7 mouse cellular contexts compared by ENCODE assay signal in the genomic region with DNA sequence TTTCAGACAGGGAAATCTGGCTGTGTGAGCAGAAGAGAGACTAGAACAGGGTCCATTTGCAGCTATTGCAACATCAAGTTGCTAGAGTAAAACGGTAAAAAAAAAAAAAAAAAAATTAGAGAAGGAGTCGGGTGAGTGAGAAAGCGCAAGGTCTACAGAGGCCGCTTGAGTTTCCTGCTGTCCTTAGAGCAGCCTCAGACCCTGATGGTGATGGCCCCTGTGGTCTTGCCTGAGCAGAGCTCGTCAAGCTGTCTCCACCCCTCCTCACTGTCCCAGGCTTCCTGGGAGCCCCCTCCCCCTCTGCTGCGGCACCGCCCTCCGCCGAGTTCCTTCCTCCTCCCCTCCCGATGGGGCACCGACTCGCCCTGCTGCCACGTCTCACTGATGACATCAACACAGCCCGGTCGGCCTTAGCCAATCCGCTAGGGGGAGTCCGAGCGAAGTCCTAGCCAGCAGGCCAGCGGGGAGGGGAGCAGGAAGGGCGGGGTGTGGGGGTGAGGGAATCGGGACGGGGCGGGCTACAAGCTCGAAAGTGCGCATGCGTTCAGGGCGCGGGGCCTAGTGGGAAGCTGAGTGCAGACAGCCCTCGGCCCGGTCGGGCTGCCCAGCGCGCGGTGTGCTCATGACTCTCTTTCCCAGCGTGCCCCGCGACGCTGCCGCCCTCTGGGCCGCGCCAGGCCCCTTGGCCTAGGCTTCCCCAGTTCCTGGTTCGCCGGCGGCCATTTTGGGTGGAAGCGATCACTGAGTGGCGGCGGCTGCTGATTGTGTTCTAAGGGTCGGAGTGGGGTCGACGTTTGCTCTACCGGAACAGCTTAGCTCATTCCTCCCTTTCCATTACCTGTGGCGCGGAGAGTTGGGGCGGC. TPM values are rescaled to one million over a fixed set of nuclear protein-coding genes. Genes with fewer than 3 reads are reported as not detected.
DNase-seq lines count a peak whose midpoint lies in the region; ATAC-seq lines count a peak whose summit lies in the region.

Rab1a (plus strand) TSS at position 720 of the 863 bp plus-strand sequence.

- H3K4me2 ChIP-seq in intestine, embryonic 16.5 days (ENCODE audit: low read depth, low read length), result peak within 1 kb of the TSS; percentile 75
- peak within 1 kb of the TSS; percentile 67 for H3K4me2 ChIP-seq in midbrain, embryonic 11.5 days

- no peaks in the 10 kb centered on the region for H3K27me3 ChIP-seq in intestine, embryonic 16.5 days (replicated peaks; ENCODE audit: control insufficient read depth, insufficient read depth, low read length)
- H3K27me3 ChIP-seq in midbrain, embryonic 11.5 days (ENCODE audit: control insufficient read depth, insufficient read depth, low read length), result no peaks in the 10 kb centered on the region

- peaks cover 24% of the 10 kb centered on the region for H3K4me1 ChIP-seq in intestine, embryonic 16.5 days (ENCODE audit: control insufficient read depth, insufficient read depth, low read length)
- peaks cover 11% of the 10 kb centered on the region for H3K4me1 ChIP-seq in midbrain, embryonic 11.5 days (ENCODE audit: control insufficient read depth, insufficient read depth, low read length)

- H3K27ac ChIP-seq in intestine, embryonic 16.5 days (ENCODE audit: low read length), result peak within 1 kb of the TSS; percentile 98
- H3K27ac ChIP-seq in midbrain, embryonic 11.5 days (ENCODE audit: low read depth, low read length), result peak within 1 kb of the TSS; percentile 94

- under 1% methylated on average over 53 of the region's 54 CpGs for WGBS in intestine, embryonic 16.5 days
- WGBS in midbrain, embryonic 11.5 days, result under 1% methylated on average over 51 of the region's 54 CpGs

- peak; percentile 98 for ATAC-seq in intestine, embryonic 16.5 days
- ATAC-seq in midbrain, embryonic 11.5 days (ENCODE audit: low FRiP score), result peak; percentile 99

- DNase-seq in adrenal gland, adult 8-10 months, result peak; percentile 100
- DNase-seq in embryo, embryonic 9.5 days (ENCODE audit: extremely low spot score), result peak; percentile 100
- DNase-seq in gastrocnemius, postnatal 4 days (ENCODE audit: low spot score in 2 of 2), result peak; percentile 100
- DNase-seq in left cerebral cortex, postnatal 36 days (ENCODE audit: low spot score in 2 of 2), result peak; percentile 100
- DNase-seq in midbrain, embryonic 11.5 days (ENCODE audit: low spot score, missing footprints), result peak; percentile 100
- DNase-seq in skeletal muscle tissue, adult 2 months (ENCODE audit: low read depth, low spot score), result peak; percentile 100

- H3K9me3 ChIP-seq in intestine, embryonic 16.5 days (ENCODE audit: control insufficient read depth, low read length), result no peaks in the 10 kb centered on the region
- H3K9me3 ChIP-seq in midbrain, embryonic 11.5 days (ENCODE audit: control insufficient read depth, low read length), result no peaks in the 10 kb centered on the region

- intact Hi-C loops in left cerebral cortex, postnatal 36 days (cut with DNase I), result loop anchor here (2.0 to 10.0 kb wide), 4 partner anchors 48 to 276 kb away; partner anchors contain the start of genes Cep68 and Spred2

- peak within 1 kb of the TSS; percentile 99 for H3K4me3 ChIP-seq in intestine, embryonic 16.5 days (ENCODE audit: low read length)
- H3K4me3 ChIP-seq in midbrain, embryonic 11.5 days (ENCODE audit: low read depth, low read length), result peak within 1 kb of the TSS; percentile 96

- H3K36me3 ChIP-seq in intestine, embryonic 16.5 days (ENCODE audit: control insufficient read depth, insufficient read depth, low read length), result no peaks in the 10 kb centered on the region
- H3K36me3 ChIP-seq in midbrain, embryonic 11.5 days (ENCODE audit: control insufficient read depth, insufficient read depth, low read length), result no peaks in the 10 kb centered on the region

- H3K9ac ChIP-seq in intestine, embryonic 16.5 days (ENCODE audit: low read depth, low read length), result peak within 1 kb of the TSS; percentile 100
- peak within 1 kb of the TSS; percentile 96 for H3K9ac ChIP-seq in midbrain, embryonic 11.5 days (ENCODE audit: low read length)

RNA-seq across cellular contexts. Expression of gene Rab1a, which starts in this region (rescaled TPM):
- 100 to 1,000 TPM; 151 to 186 (median 168) TPM for total RNA-seq in adrenal gland, adult 8-10 months (2022)
- 100 to 1,000 TPM; 127 to 143 TPM for total RNA-seq in gastrocnemius, postnatal 4 days (2021)
- 368 and 403 TPM in 2 replicates for polyA plus RNA-seq in intestine, embryonic 16.5 days (2015; fragmentation: Nextera tagmentation; extraction: Ambion mirVana)
- total RNA-seq in left cerebral cortex, postnatal 36 days (2021), result 100 to 1,000 TPM; 192 to 195 TPM
- polyA plus RNA-seq in midbrain, embryonic 11.5 days (2014; fragmentation: Nextera tagmentation; extraction: Ambion mirVana), result 248 and 272 TPM in 2 replicates

Comparison
In these comparisons a context has a peak if more than half of its experiments do, and no peak if none do; other contexts are left out.
1. Peak in every context shown above with its lines: DNase-seq, ATAC-seq, H3K4me3 ChIP-seq and H3K27ac ChIP-seq.